Mouse (Mus musculus): Measurements from ENCODE around the gene Eepd1.
A peak's percentile ranks its signal among the peaks of the same experiment; 100 is the strongest.
"Not testable (repeated sequence)": the region's sequence is repeated elsewhere in the genome, so short reads cannot be mapped to it uniquely, and the experiment has no call there.

Eepd1 gene

GRCm38 (mm10) chr9:25481344-25482095, at the start of gene Eepd1:
Eepd1 (plus strand) TSS chr9:25481547.
- DNase-seq: peak; percentile 97

GRCm38 (mm10) chr9:25438836-25439235, 42.5 kb upstream of the Eepd1 start:
- DNase-seq: peak; percentile 10

DNA sequence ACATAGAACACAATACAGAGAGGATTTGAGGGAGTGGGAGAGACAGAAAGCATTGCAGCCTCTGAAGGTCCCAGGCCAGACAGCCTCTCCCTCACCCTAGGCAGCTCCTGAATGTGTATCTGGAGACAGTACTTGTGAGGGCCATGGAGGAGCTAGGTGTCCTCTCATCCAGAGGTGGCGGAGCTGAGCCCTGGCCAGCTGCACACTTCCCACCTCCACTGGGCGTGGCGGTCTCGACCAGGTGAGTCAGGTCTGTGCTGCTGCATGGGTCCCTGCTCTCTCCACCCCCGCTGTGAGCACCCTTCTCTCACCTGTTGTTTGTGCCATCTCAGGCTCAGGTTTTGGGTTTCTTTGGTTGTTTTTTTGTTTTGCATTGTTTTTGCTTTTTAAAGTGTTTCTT, 41.3 kb upstream of the Eepd1 start:
- DNase-seq: not testable (repeated sequence)

GRCm38 (mm10) chr9:25442041-25442440, 39.3 kb upstream of the Eepd1 start:
- DNase-seq: no peak

DNA sequence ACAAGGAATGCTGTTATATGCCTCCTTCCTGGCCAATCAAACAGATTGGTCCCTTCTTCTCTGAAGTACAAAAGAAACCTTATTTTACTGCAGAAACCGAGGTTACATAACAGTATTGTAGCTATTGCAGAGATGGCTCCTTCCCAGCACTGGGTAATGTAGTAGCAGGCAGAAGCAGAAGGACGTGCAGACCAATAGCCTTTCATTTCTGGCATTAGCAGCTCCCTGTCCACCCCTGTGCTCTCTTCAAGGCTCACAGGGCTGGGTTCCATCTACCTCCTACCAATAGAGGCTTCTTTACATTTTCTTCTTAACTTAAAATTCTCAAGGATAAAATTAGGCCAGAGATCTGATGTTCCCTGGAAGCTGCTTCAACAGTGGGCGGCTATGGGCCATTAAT, 38.3 kb upstream of the Eepd1 start:
- no peak for DNase-seq

GRCm38 (mm10) chr9:25443546-25443945, 37.8 kb upstream of the Eepd1 start:
- DNase-seq: no peak

GRCm38 (mm10) chr9:25450394-25450793, 31.0 kb upstream of the Eepd1 start:
- DNase-seq: no peak

DNA sequence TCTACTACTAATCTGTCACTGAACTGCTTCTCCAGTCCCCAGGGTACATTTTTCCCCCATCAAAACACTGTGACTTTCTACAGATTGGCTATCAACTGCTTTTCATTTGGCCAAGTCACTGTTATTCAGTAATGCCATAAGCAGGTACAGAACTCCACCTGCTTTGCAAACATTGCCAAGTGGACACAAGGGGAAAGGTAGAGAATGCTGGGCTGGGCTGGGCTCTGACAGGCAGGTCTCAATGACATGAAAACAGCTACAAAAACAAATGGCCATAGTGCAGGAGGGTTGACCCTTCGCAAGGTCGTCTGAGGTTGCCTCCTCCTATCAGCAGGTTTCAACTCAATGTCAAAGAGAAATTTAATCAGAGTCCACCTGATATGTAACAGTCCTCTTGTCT, 26.3 kb upstream of the Eepd1 start:
- no peak for DNase-seq

DNA sequence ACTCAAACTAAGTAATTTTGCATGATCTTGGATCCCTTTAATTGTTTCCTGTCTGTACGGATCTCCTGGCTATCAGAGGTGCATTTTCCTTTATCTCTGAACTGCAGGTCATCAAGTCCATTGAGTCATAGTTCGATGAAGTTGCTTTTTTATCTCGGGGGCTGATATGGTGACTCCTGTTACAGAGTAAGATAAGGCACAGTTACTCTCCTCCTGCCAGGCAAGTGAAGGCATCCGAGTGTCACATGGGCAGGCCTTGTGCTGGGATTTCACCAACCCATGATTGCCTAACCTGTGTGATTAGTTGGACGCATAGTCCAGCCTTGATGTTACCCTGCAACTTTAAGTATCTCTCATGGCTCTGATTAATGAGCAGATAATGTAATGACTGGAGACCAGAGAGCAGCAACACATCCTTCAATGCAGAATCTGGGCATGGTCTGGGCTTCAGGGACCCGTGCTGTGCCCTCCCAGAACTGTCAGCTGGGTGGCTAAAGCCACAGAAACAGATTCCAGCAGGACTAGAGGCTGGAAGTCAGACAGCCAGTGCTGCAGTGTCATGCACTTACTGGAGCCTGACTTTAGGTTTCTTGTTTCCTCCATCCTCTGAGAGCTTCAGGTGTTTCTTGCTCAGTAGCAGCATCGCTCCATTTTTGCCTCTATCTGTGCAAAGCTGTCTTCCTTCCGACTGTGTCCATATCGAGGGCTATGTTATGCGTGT, 20.4 kb upstream of the Eepd1 start:
- no peak for DNase-seq

- DNase-seq: no peak
Measured at GRCm38 (mm10) chr9:25464305-25464704, 17.0 kb upstream of the Eepd1 start.

DNA sequence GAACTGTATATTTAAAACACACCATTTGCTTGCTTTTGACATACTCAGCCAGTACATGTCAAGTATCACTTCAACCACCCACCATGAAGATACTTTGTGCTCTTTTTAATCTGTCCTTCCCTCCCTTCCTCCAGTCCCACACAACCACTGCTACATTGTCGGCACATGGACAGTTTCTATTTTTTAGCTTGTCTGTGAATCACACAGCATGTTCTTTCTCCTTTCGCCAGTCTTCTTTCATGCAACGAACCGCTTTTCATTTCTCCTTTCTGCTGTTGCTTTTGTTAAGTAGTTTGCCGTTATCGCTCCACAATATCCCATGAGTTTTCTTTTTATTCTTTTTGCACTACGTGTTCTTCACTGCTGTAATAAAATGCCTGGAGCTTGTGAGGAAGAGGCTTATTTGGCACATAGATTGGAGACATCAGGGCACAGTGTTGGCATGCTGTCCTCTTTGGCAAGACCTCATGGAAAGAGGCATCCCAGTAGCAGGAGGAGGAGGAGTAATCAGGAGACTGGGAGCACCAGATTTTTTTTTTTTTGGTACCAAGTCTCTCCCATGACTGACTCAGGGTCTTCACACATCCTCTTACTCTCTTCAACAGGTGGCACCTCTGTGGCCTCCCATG, 1.8 kb upstream of the Eepd1 start:
- DNase-seq: no peak

DNA sequence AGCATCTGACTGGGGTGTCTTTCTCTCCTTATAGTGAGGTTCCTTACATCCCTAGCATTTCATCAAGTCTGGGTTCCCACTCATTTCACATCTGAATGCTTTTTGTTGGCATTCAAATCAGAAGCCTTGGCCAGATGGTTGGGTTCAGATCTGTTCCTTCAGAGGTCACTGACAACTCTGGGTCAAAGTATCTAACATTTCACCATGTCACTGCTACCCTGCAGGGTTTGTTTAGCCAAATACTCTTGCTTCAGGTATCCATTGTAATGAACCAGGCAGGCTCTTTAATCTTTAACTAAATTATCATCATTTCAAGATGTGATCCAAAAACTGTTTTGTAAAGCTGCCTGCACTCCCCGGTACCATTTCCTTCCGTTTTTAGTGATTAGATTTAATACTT, 671 bp upstream of the Eepd1 start:
- DNase-seq: no peak

- no peak for DNase-seq
Measured at GRCm38 (mm10) chr9:25482322-25482998, 1.1 kb downstream of the Eepd1 start.

- DNase-seq: no peak
Measured at GRCm38 (mm10) chr9:25482999-25483347, 1.6 kb downstream of the Eepd1 start.

GRCm38 (mm10) chr9:25483931-25484618, 2.7 kb downstream of the Eepd1 start:
- no peak for DNase-seq

DNA sequence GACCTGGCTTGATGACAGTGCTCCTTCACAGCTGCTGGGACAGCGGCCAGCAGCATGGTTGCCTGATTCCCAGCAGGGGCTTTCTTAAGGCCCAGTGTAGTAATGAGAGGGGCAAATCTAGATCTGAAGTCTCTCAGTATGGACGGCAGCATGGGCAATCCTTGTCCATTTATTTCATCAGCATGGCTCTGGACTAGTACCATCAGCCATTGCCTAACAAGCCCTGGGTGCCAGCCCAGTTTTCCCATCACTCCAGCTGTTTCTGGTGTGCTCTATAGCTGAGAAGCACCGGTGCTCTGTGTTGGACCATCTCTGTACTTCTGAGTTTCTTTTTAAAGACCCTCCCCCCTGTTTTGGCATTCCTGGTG, 3.3 kb downstream of the Eepd1 start:
- DNase-seq: no peak

DNA sequence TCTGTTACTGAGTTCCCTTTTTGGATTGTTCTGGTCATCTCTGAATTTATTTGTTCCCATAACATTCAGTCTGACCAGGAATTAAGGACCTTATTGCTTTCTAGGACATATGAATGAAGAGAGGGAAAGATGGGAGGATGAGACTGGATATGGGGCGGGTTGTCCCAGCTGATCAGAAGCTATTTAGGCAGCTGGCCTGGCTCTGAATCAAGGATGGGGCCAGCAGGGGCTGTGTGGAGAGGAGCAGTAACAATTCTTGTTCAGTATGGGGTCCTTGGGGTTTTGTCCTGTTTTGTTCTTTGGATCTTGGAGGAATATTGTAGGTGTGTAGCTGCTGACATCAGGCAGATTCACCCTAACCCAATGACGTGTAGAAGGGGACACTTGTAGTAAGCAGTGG, 3.7 kb downstream of the Eepd1 start:
- DNase-seq: no peak

GRCm38 (mm10) chr9:25485406-25485805, 4.1 kb downstream of the Eepd1 start:
- no peak for DNase-seq

DNA sequence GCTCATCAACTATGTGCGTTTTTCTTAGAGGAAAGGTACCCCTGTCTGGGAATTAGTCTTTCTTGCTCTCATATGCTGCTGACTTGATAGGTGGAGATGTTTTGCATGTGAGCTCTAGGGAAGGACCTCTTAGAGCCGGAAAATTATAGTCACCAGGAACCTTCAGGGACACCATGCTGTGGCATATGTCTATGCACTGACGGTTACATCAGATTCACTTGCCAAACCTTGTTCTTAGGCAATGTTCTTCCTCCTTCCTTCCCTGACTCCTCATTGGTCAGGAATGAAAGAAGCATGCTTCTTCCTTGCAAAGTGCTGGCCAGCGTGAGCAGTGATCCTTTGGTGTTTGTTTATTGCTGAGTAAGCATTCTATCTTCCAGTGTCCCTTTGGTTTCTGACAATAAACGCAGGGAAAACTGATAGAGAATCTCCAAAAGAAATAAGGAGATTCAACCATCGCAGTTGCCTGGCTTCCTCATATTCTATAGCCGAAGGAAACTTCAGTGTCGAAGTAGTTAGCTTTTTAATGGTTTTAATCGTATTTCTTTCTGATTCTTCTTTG, 5.0 kb downstream of the Eepd1 start:
- no peak for DNase-seq

GRCm38 (mm10) chr9:25487446-25488110, 6.2 kb downstream of the Eepd1 start:
- DNase-seq: peak; percentile 73

DNA sequence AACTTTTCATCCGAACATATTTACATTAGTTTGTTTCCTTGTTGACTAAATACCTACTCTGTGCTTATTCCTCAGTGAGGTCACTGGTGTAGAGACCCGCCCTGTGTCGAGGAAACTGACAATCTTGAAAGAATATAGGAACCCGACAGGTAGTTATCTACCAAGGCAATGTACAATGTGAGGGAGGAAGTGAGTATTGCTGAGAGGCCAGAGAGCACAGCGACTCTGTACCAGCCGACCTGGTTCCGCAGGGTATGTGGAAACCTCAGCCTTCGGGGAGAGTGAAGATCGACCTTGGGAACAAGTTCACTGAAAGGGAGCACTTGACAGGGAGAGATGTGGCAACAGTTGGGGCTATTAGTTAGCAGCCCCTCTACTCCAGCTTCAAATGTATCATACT, 7.2 kb downstream of the Eepd1 start:
- DNase-seq: no peak
